Mouse (Mus musculus) thymus, postnatal 4 days (tissue): Measurements from ENCODE around the gene Ush1g.

Experiments used
- DNase-seq: peaks from one replicate; pipeline ENCODE4 v3.0.0; 2021

The Ush1g gene

GRCm38 (mm10) chr11:115321906-115322693 lies at the start of gene Ush1g:
Gene Ush1g, minus strand, starts transcription at chr11:115322041.
- peak; percentile 82 for DNase-seq

- DNase-seq: no peak
These were observed 49.5 kb upstream of the Ush1g start for GRCm38 (mm10) chr11:115371354-115371753.

GRCm38 (mm10) chr11:115370368-115370767 lies 48.5 kb upstream of the Ush1g start:
- no peak for DNase-seq

GRCm38 (mm10) chr11:115367395-115367944 lies 45.6 kb upstream of the Ush1g start, which contains the start of gene Hid1:
Gene Hid1, minus strand, starts transcription at chr11:115367756.
- peak; percentile 95 for DNase-seq

- peak; percentile 59 for DNase-seq
These were observed 45.0 kb upstream of the Ush1g start for GRCm38 (mm10) chr11:115366706-115367394.

GRCm38 (mm10) chr11:115366039-115366705 lies 44.3 kb upstream of the Ush1g start:
- DNase-seq: no peak

- no peak for DNase-seq
These were observed 42.3 kb upstream of the Ush1g start for GRCm38 (mm10) chr11:115364136-115364535.

GRCm38 (mm10) chr11:115359726-115360125 lies 37.9 kb upstream of the Ush1g start:
- DNase-seq: peak; percentile 70

- DNase-seq: no peak
These were observed 37.5 kb upstream of the Ush1g start for GRCm38 (mm10) chr11:115359293-115359692.

GRCm38 (mm10) chr11:115358468-115358867 lies 36.6 kb upstream of the Ush1g start:
- DNase-seq: peak; percentile 88

- DNase-seq: peak; percentile 81
These were observed 32.3 kb upstream of the Ush1g start for GRCm38 (mm10) chr11:115354183-115354582.

- DNase-seq: no peak
These were observed 31.5 kb upstream of the Ush1g start for GRCm38 (mm10) chr11:115353375-115353774.

- DNase-seq: no peak
These were observed 28.1 kb upstream of the Ush1g start for GRCm38 (mm10) chr11:115349976-115350375.

GRCm38 (mm10) chr11:115348681-115349248 lies 26.9 kb upstream of the Ush1g start:
- DNase-seq: no peak

GRCm38 (mm10) chr11:115345515-115345914 lies 23.7 kb upstream of the Ush1g start:
- DNase-seq: no peak

GRCm38 (mm10) chr11:115344967-115345366 lies 23.1 kb upstream of the Ush1g start:
- DNase-seq: peak; percentile 61

- DNase-seq: no peak
These were observed 20.0 kb upstream of the Ush1g start for GRCm38 (mm10) chr11:115341866-115342265.

GRCm38 (mm10) chr11:115341246-115341645 lies 19.4 kb upstream of the Ush1g start:
- DNase-seq: no peak

GRCm38 (mm10) chr11:115337826-115338225 lies 16.0 kb upstream of the Ush1g start:
- DNase-seq: no peak

- no peak for DNase-seq
These were observed 15.5 kb upstream of the Ush1g start for GRCm38 (mm10) chr11:115337350-115337749.

- no peak for DNase-seq
These were observed 14.3 kb upstream of the Ush1g start for GRCm38 (mm10) chr11:115336115-115336514.

- DNase-seq: no peak
These were observed 13.4 kb upstream of the Ush1g start for GRCm38 (mm10) chr11:115335223-115335622.

- DNase-seq: no peak
These were observed 12.7 kb upstream of the Ush1g start, which contains the start of gene Otop3 for GRCm38 (mm10) chr11:115334531-115334930. Gene Otop3, plus strand, starts transcription at chr11:115334731.
